Mouse (Mus musculus): ENCODE measurements around the gene Mapk13.
"Not testable (repeated sequence)": the region's sequence is repeated elsewhere in the genome, so short reads cannot be mapped to it uniquely, and the experiment has no call there.

Gene Mapk13

GRCm38 (mm10) chr17:28814529-28815097 is 45.5 kb downstream of the Mapk13 start:
- DNase-seq (ENCODE audit: low spot score): no peak

- DNase-seq (ENCODE audit: low spot score): no peak
Observed at GRCm38 (mm10) chr17:28815384-28816004, 46.4 kb downstream of the Mapk13 start.

GRCm38 (mm10) chr17:28816326-28816725 is 47.2 kb downstream of the Mapk13 start:
- DNase-seq (ENCODE audit: low spot score): not testable (repeated sequence)

GRCm38 (mm10) chr17:28816875-28817811 is 48.0 kb downstream of the Mapk13 start:
- no peak for DNase-seq (ENCODE audit: low spot score)

- DNase-seq (ENCODE audit: low spot score): no peak
Observed at GRCm38 (mm10) chr17:28820189-28820588, 51.1 kb downstream of the Mapk13 start.

GRCm38 (mm10) chr17:28823004-28823745 is 54.1 kb downstream of the Mapk13 start:
- DNase-seq (ENCODE audit: low spot score): no peak

GRCm38 (mm10) chr17:28823749-28824148 is 54.7 kb downstream of the Mapk13 start:
- DNase-seq (ENCODE audit: low spot score): no peak

GRCm38 (mm10) chr17:28824896-28825295 is 55.8 kb downstream of the Mapk13 start:
- no peak for DNase-seq (ENCODE audit: low spot score)

- no peak for DNase-seq (ENCODE audit: low spot score)
Observed at GRCm38 (mm10) chr17:28825359-28826041, 56.4 kb downstream of the Mapk13 start.

- no peak for DNase-seq (ENCODE audit: low spot score)
Observed at GRCm38 (mm10) chr17:28827665-28828231, 58.7 kb downstream of the Mapk13 start.

- DNase-seq (ENCODE audit: low spot score): no peak
Observed at GRCm38 (mm10) chr17:28829120-28829519, 60.0 kb downstream of the Mapk13 start.

All from MN1 (cell line).